Mouse (Mus musculus) embryonic facial prominence, embryonic 11.5 days (tissue): Measurements from ENCODE around the gene Ntn3. TPM values are rescaled to one million over a fixed set of nuclear protein-coding genes. Genes with fewer than 3 reads are reported as not detected.

Experiments
- ATAC-seq: fragments of 200-750 bp; cut with Nextera tagmentation; replicated peaks from 2 replicates; pipeline ENCODE4 v1.8.0; 2017; ENCODE audit warnings: low read depth; ENCODE audit not compliant: insufficient number of reproducible peaks, low FRiP score, low TSS enrichment
- DNase-seq: peaks from one replicate; pipeline ENCODE4 v3.0.0-alpha.2; 2015; ENCODE audit warnings: low spot score
- H3K27ac ChIP-seq: fragments of 300-500 bp; sonication (generic); replicated peaks from 2 replicates; pipeline ENCODE4 v1.5.1; 2014; ENCODE audit warnings: mild to moderate bottlenecking, low read depth, low read length, control low read depth
- H3K27me3 ChIP-seq: fragments of 300-500 bp; sonication (generic); 2 replicates; pipeline ENCODE4 v1.6.1; 2014; ENCODE audit warnings: mild to moderate bottlenecking, low read length, moderate library complexity, mixed read lengths; ENCODE audit not compliant: control insufficient read depth, insufficient read depth
- H3K36me3 ChIP-seq: fragments of 300-500 bp; sonication (generic); replicated peaks from 2 replicates; pipeline ENCODE4 v1.6.1; 2014; ENCODE audit warnings: low read depth, mild to moderate bottlenecking, low read length, moderate library complexity, mixed read lengths; ENCODE audit not compliant: control insufficient read depth, insufficient read depth
- H3K4me1 ChIP-seq: fragments of 300-500 bp; sonication (generic); 2 replicates; pipeline ENCODE4 v1.6.1; 2014; ENCODE audit warnings: low read length, mixed read lengths; ENCODE audit not compliant: control insufficient read depth, insufficient read depth
- H3K4me2 ChIP-seq: fragments of 300-500 bp; sonication (generic); 2 replicates; pipeline ENCODE4 v1.6.1; 2014; ENCODE audit warnings: low read depth, mild to moderate bottlenecking, control low read depth, low read length, moderate library complexity
- H3K4me3 ChIP-seq: fragments of 300-500 bp; sonication (generic); 2 replicates; pipeline ENCODE4 v1.5.1; 2014; ENCODE audit warnings: low read depth, low read length, control low read depth
- H3K9ac ChIP-seq: fragments of 300-500 bp; sonication (generic); replicated peaks from 2 replicates; pipeline ENCODE4 v1.6.1; 2014; ENCODE audit warnings: mild to moderate bottlenecking, control low read depth, low read length
- H3K9me3 ChIP-seq: fragments of 300-500 bp; sonication (generic); replicated peaks from 2 replicates; pipeline ENCODE4 v1.6.1; 2016; ENCODE audit warnings: mild to moderate bottlenecking, low read length, inconsistent platforms, mixed read lengths; ENCODE audit not compliant: control insufficient read depth
- WGBS: fragments of 180-500 bp; shearing (Covaris S2); extraction: QIAGEN DNeasy Blood & Tissue Kit; methylation state at CpG from one replicate; pipeline ENCODE4 v1.1.7; 2014; 5-methylcytosine and 5-hydroxymethylcytosine counted together
- polyA plus RNA-seq: library from polyadenylated mRNA; unstranded; fragments of >200 nt; fragmentation: Nextera tagmentation; extraction: Ambion mirVana; gene quantifications from 2 replicates; pipeline ENCODE4 v1.2.1, GENCODE M21; 2014

Ntn3 gene
- polyA plus RNA-seq, 1 experiment from 2014 or later: 6.2 TPM

DNA sequence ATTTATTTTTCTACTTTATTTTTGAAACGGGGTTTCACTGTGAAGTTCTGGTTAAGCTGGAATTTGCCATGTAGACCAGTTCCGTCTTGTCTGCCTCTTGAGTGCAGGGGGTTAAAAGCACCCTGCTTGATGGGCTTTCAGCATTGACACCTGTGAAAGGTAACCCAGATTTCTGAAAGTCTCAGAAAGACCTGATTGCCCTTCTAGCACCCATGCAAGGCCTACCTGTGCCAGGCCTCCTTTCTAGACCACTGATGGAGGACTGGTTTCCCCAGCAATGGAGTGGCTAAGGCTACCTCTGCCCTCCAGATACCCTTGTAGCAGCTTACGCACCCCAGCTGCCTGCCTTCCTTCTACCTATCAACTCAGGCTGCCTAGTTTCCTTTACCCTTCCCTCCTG is 39.2 kb downstream of the Ntn3 start:
- H3K4me2 ChIP-seq: peak overlapping the region; percentile 41
- 69% methylated on average over 3 of the region's 3 CpGs for WGBS
- DNase-seq: no peak
- ATAC-seq: no peak
- no peaks in the 10 kb centered on the region for H3K27me3 ChIP-seq
- H3K4me1 ChIP-seq: no peaks in the 10 kb centered on the region
- H3K4me3 ChIP-seq: peak overlapping the region; percentile 80
- H3K27ac ChIP-seq: no peak overlapping the region
- H3K9ac ChIP-seq: peak overlapping the region; percentile 87
- no peaks in the 10 kb centered on the region for H3K9me3 ChIP-seq
- no peaks in the 10 kb centered on the region; the same call in 1 of the 2 replicates for H3K36me3 ChIP-seq

DNA sequence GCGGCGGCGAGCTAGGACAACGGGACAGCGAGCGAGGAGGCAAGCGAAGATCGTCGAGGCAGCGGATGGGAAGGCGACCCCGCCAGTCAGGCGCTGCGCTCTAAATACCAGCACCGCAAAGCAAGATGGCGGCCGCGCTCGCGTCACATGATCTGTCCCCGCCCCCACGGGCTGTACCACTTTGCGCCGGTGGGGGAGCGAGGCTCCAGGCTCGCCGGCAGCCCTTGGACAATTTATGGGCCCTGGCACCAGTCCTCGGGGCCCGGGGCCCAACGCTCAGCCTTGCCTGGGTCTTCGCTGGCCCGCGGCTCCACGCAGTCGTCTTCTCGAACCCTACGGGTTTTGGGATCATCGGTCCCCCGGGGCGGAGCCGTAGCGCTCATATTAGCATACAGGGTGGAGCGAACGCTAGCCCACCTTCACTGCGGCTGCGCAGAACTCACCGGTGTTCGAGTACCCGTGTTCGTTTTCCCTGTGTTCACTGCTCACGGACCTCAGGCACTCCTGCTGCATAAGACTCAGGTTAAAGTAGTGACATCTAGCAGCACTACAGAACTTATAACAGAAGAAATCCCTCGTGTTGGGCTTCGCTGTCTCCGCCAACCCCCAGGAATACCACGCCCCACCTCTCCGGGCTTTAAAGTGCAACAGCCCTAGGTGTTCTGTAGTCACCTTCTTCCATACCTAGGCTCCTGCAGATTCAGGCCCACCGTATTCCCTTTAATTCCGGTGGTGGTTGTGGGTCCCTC is 39.8 kb downstream of the Ntn3 start, which contains the start of gene Atp6v0c:
Gene Atp6v0c (minus strand): TSS at position 386 of the 749 bp plus-strand sequence.
- Histone ChIP-seq H3K4me3 (peak within 1 kb of the TSS; percentile 80), H3K27ac (peak within 1 kb of the TSS; percentile 91), H3K36me3 (no peaks in the 10 kb centered on the region; the same call in 1 of the 2 replicates), H3K27me3 (no peaks in the 10 kb centered on the region), H3K9ac (peak within 1 kb of the TSS; percentile 87), H3K4me2 (peak within 1 kb of the TSS; percentile 75), H3K4me1 (no peaks in the 10 kb centered on the region), H3K9me3 (no peaks in the 10 kb centered on the region)
- DNase-seq (peak; percentile 96), ATAC-seq (peak; percentile 87)
- WGBS: under 1% methylated on average over 58 of the region's 58 CpGs

DNA sequence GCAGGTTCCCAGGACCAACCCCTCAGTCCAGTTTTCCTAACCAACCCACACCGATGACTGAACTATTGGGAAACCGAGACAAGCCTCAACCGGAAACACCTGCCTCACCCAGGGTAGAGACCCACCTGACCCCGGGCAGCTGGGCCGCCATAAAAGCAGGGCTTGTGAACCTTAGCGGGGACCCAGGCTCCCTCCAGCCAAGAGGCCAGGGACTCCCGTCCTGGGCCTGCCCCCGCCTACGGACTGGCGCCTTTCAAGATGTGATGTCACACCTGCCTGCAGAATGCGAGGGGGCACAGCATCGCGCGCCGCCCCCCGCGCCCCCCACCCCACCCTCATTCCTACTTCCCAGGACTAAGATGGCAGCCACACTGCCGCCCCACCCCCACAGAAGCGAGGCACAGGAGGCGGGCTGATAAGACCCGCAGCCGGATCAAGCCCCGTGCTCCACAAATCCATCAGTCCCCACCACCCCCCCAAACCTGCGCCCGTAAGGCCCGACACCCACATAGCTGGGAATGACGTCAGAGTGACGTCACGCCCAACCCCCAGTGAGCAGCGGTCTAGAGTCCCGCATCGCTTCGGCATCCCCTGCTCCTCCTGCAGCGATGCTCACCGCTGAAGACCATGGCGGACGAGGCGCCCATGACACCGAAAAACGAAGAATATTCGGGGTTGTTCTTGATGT is 40.6 kb downstream of the Ntn3 start:
- peak overlapping the region; percentile 80 for H3K4me3 ChIP-seq
- WGBS: under 1% methylated on average over 41 of the region's 41 CpGs
- peak overlapping the region; percentile 87 for H3K9ac ChIP-seq
- peak overlapping the region; percentile 91 for H3K27ac ChIP-seq
- ATAC-seq (peak; percentile 55), DNase-seq (peak; percentile 59)
- peak overlapping the region; percentile 75 for H3K4me2 ChIP-seq
- no peaks in the 10 kb centered on the region for H3K27me3 ChIP-seq
- H3K4me1 ChIP-seq: no peaks in the 10 kb centered on the region
- H3K9me3 ChIP-seq: no peaks in the 10 kb centered on the region
- H3K36me3 ChIP-seq: no peaks in the 10 kb centered on the region; the same call in 1 of the 2 replicates

DNA sequence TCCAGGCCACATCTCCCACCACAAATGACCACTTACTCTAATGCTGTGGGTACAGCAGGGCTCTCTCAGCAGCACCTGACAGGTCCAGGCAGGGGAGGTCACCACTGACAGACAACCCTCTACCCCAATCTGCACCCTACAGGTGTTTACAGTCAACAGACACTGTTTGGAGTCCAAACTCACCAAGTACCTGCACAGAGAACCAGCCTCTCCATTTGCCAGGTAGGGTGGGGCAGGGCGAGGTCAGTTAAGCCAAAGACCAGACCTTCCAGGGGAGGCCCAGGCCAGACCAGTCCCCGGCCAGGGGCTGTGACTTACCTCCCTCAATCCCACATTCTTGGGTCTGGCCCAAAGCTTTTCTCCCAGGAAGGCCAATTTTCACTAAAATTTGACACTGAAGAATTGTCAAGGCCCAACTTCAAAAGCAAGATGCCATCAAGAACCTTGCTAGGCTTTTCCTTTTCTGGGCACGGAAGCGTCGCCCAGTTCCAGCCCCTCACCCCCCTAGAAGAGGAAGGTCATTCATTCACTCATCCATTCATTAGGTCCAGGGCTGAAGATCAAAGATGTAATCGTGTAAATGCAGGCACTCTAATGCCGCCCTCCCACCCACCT is 41.3 kb downstream of the Ntn3 start:
- Histone ChIP-seq H3K27ac (no peak overlapping the region), H3K36me3 (no peaks in the 10 kb centered on the region; the same call in 1 of the 2 replicates)

DNA sequence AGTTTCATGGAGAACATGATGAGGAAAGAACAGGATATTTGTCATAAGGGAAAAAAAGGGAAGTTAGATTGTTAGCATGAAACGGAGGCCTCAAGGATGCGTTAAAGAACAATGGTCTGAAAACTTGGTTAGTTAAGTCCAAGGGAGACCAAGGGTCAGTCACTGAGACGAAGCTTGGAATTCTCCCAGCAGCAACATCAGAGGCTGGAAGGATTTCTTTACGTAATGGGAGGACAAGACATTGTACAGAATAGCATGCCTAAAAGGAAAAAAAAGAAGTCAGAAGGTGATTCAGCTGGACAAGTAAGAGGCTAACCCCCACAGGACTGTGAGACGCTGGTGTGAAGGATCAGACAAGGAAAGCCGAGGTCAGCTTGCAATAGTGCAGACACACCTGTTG is 42.2 kb downstream of the Ntn3 start:
- H3K4me1 ChIP-seq: no peaks in the 10 kb centered on the region
- H3K36me3 ChIP-seq: no peaks in the 10 kb centered on the region; the same call in 1 of the 2 replicates
- DNase-seq (no peak), ATAC-seq (no peak)
- H3K27me3 ChIP-seq: no peaks in the 10 kb centered on the region
- no peak overlapping the region for H3K9ac ChIP-seq
- H3K9me3 ChIP-seq: no peaks in the 10 kb centered on the region
- H3K27ac ChIP-seq: no peak overlapping the region
- WGBS: 92% methylated on average over 6 of the region's 6 CpGs
- no peak overlapping the region for H3K4me2 ChIP-seq
- no peak overlapping the region; the same call in 1 of the 2 replicates for H3K4me3 ChIP-seq

More for the DNA sequence above, 41.3 kb downstream of the Ntn3 start:
- H3K4me1 ChIP-seq: no peaks in the 10 kb centered on the region
- ATAC-seq (no peak), DNase-seq (no peak)
- 66% methylated on average over 7 of the region's 7 CpGs for WGBS
- H3K9me3 ChIP-seq: no peaks in the 10 kb centered on the region
- peak overlapping the region; percentile 80 for H3K4me3 ChIP-seq
- H3K27me3 ChIP-seq: no peaks in the 10 kb centered on the region
- H3K4me2 ChIP-seq: peak overlapping the region; percentile 75
- H3K9ac ChIP-seq: peak overlapping the region; percentile 87

DNA sequence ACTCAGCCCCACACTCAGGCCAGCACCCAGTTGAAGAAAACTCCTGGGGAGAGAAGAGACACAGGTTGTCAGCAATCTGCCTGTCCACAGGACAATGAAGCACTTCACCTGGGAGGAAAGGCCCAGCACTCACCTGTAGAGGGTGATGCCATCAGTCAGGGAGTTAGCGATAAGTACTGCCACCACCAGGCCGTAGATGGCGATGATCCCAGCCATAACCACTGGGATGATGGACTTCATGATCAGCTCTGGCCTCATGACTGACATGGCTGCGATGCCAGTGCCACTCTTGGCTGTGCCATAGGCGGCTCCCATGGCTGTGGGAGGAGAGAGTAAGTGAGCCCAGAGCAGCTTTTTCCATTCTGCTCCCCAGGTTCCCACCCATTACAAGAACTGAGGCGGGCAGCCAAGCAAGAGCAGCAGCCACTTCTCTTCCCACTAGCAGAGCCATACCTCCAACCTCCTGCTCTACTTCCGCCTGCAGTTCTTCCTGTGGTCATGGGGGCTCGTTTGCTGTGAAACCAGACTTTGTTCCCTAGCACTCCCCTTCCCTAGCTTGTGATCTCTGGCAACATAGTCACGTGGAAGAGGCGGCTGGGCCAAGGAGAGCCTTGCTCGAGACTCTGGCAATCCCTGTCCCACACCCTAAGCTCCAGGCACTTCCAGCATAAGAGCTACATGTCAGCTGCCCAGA is 44.6 kb downstream of the Ntn3 start:
- 78% methylated on average over 10 of the region's 11 CpGs for WGBS
- Histone ChIP-seq H3K4me1 (no peaks in the 10 kb centered on the region), H3K9me3 (no peaks in the 10 kb centered on the region), H3K4me3 (no peak overlapping the region), H3K36me3 (no peaks in the 10 kb centered on the region; the same call in 1 of the 2 replicates), H3K27me3 (no peaks in the 10 kb centered on the region), H3K9ac (no peak overlapping the region), H3K27ac (no peak overlapping the region), H3K4me2 (no peak overlapping the region)
- DNase-seq (no peak), ATAC-seq (no peak)

DNA sequence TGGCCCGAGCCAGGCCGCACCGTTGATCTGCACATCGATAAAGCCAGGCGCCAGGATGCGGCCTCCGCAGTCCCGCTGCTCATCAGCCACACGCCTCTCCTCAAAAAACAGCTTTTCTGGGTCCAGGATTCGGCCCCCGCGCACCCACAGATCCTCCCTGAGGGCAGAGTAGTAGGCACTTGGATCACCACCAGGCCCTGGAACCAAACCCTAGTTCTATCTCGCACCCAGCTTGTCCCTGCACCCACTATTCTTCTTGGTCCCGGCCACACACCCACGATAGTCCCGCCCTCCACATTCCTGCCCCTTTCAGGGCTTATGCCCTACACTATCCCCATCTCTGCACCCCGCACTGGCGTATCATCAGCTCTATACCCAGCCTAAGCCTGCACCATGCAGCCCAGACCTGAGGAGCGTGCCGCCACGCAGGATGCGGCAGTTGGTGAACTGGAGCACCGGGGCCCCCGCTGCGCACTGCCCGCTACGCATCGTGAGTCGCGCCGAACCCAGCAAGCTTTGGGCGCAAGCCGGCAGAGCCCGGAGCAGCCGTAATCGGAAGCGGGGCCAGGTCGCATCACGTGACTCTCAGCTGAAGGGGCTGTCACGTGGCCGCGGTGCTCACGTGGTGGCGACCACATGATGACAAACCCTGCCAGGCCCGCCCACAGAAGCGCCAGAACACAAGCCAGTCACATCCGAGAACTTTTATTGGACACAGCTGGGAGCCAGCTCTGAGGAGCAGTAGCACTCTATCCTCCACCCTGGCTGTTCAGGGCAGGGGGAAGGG is 46.0 kb downstream of the Ntn3 start, which contains the start of gene Amdhd2:
Gene Amdhd2 (minus strand): TSS at position 591 of the 787 bp plus-strand sequence.
- H3K4me3 ChIP-seq: peak within 1 kb of the TSS; percentile 81

More for the DNA sequence above, 46.0 kb downstream of the Ntn3 start, which contains the start of gene Amdhd2:
- H3K27me3 ChIP-seq: no peaks in the 10 kb centered on the region
- DNase-seq (peak; percentile 98), ATAC-seq (peak; percentile 93)
- no peaks in the 10 kb centered on the region for H3K4me1 ChIP-seq
- peak within 1 kb of the TSS; percentile 93 for H3K4me2 ChIP-seq
- no peaks in the 10 kb centered on the region for H3K9me3 ChIP-seq
- 2% methylated on average over 47 of the region's 47 CpGs for WGBS
- peak within 1 kb of the TSS; percentile 56 for H3K27ac ChIP-seq
- peak within 1 kb of the TSS; percentile 82 for H3K9ac ChIP-seq
- H3K36me3 ChIP-seq: no peaks in the 10 kb centered on the region; the same call in 1 of the 2 replicates
